ENCODE assay signal across 7 mouse cellular contexts in the genomic region with DNA sequence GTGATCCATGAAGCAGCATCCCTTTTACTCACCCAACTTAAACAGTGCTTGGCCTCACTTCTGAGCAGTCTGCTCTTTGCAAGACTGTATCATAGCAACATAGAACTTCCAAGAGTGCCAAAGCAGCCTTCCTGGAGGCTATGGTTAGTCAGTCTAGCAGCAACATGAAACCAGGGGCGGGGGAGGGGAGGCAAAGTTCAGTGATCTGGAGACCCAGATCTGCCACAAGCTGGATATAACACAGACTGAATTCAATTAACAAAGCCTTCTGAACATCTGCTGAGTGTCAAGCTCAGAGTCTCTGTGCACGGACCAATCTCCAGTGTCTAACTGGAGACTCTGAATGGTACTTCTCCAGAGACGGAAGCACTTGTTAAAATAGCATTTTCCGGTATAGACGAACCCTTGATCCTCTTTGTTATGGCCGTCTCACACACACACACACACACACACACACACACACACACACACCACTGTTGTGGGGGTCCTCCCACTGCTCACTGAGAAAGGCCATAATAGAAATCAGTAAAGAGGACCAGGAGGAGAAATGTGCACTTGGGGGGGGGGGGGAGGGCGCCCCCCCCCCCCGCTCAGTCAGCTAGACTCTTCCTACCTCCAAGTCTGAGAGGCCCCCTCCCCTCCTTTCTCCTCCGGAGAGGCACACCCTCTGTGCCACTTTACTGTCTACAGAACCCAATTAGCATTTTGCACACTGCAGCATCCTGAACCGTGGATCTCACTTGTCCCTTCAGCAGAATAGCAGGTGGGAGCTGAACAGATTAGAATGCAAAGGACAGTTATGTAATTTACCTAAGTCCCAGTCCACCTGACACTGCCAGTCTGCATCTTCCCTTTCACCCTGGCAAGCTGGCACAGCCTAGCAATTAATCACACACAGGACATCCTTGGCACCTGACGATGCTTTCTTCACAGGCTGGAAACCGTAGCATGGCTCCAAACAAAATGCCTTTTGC.
DNase-seq lines count a peak whose midpoint lies in the region; ATAC-seq and TF ChIP-seq lines count a peak whose summit lies in the region.

No protein-coding gene starts in this region.

- peak; percentile 92 for ATAC-seq in embryonic facial prominence, embryonic 14.5 days (ENCODE audit: low read depth)
- peak; percentile 90 for ATAC-seq in kidney, postnatal 0 days (replicated peaks; ENCODE audit: low FRiP score, low read depth)
- peak; percentile 77 for ATAC-seq in neural tube, embryonic 14.5 days (ENCODE audit: low read depth)
- no peak for ATAC-seq in erythroblast, adult 5-6 weeks (replicated peaks; ENCODE audit: low FRiP score, poor library complexity, severe bottlenecking)

- peaks cover 15% of the 10 kb centered on the region for H3K4me1 ChIP-seq in embryonic facial prominence, embryonic 14.5 days (ENCODE audit: control insufficient read depth, insufficient read depth, low read length)
- no peaks in the 10 kb centered on the region for H3K4me1 ChIP-seq in kidney, postnatal 0 days (replicated peaks; ENCODE audit: insufficient read depth, low read length)
- H3K4me1 ChIP-seq in neural tube, embryonic 14.5 days (ENCODE audit: control insufficient read depth, insufficient read depth, low read length) = no peaks in the 10 kb centered on the region

- WGBS in embryonic facial prominence, embryonic 14.5 days = 22% methylated on average over 9 of the region's 12 CpGs
- 22% methylated on average over 10 of the region's 12 CpGs for WGBS in kidney, postnatal 0 days
- WGBS in neural tube, embryonic 14.5 days = 37% methylated on average over 9 of the region's 12 CpGs

- DNase-seq in 3T3-L1 (ENCODE audit: low read depth, low spot score) = peak; percentile 81
- DNase-seq in NIH3T3 (ENCODE audit: low read depth) = peak; percentile 67
- peak; percentile 91 for DNase-seq in embryonic facial prominence, embryonic 14.5 days (ENCODE audit: low spot score)
- peak; percentile 78 for DNase-seq in kidney, postnatal 0 days (ENCODE audit: low spot score)
- DNase-seq in adrenal gland, postnatal 25 days = no peak

- no peaks in the 10 kb centered on the region for H3K9me3 ChIP-seq in embryonic facial prominence, embryonic 14.5 days (ENCODE audit: control insufficient read depth, low read length)
- no peaks in the 10 kb centered on the region for H3K9me3 ChIP-seq in kidney, postnatal 0 days (replicated peaks; ENCODE audit: low read length)
- H3K9me3 ChIP-seq in neural tube, embryonic 14.5 days (ENCODE audit: control insufficient read depth, low read length) = no peaks in the 10 kb centered on the region

- H3K4me3 ChIP-seq in embryonic facial prominence, embryonic 14.5 days (ENCODE audit: low read depth, low read length) = no peak overlapping the region
- H3K4me3 ChIP-seq in kidney, postnatal 0 days (replicated peaks; ENCODE audit: low read depth, low read length) = no peak overlapping the region
- no peak overlapping the region for H3K4me3 ChIP-seq in neural tube, embryonic 14.5 days (ENCODE audit: low read depth, low read length)

- no peak overlapping the region for H3K9ac ChIP-seq in embryonic facial prominence, embryonic 14.5 days (ENCODE audit: low read depth, low read length)
- no peak overlapping the region for H3K9ac ChIP-seq in kidney, postnatal 0 days (ENCODE audit: low read depth, low read length)
- H3K9ac ChIP-seq in neural tube, embryonic 14.5 days (replicated peaks; ENCODE audit: low read depth, low read length) = no peak overlapping the region

- no peak for TF ChIP-seq CTCF in kidney, postnatal 0 days (IDR thresholded peaks at IDR 0.05; ENCODE audit: low read depth)

- no peak overlapping the region for H3K4me2 ChIP-seq in embryonic facial prominence, embryonic 14.5 days (ENCODE audit: low read depth, low read length)
- no peak overlapping the region for H3K4me2 ChIP-seq in kidney, postnatal 0 days (ENCODE audit: low read length)
- H3K4me2 ChIP-seq in neural tube, embryonic 14.5 days (ENCODE audit: low read depth, low read length) = no peak overlapping the region

- H3K27me3 ChIP-seq in embryonic facial prominence, embryonic 14.5 days (replicated peaks; ENCODE audit: control insufficient read depth, insufficient read depth, low read length) = no peaks in the 10 kb centered on the region
- no peaks in the 10 kb centered on the region for H3K27me3 ChIP-seq in kidney, postnatal 0 days (ENCODE audit: insufficient read depth, low read length)
- H3K27me3 ChIP-seq in neural tube, embryonic 14.5 days (ENCODE audit: control insufficient read depth, insufficient read depth, low read length) = no peaks in the 10 kb centered on the region

- H3K27ac ChIP-seq in embryonic facial prominence, embryonic 14.5 days (replicated peaks; ENCODE audit: low read depth, low read length) = no peak overlapping the region
- no peak overlapping the region for H3K27ac ChIP-seq in kidney, postnatal 0 days
- H3K27ac ChIP-seq in neural tube, embryonic 14.5 days (ENCODE audit: low read depth, low read length) = no peak overlapping the region

- no peaks in the 10 kb centered on the region for H3K36me3 ChIP-seq in embryonic facial prominence, embryonic 14.5 days (ENCODE audit: control insufficient read depth, insufficient read depth, low read length)
- H3K36me3 ChIP-seq in kidney, postnatal 0 days (ENCODE audit: insufficient read depth, low read length) = no peaks in the 10 kb centered on the region
- no peaks in the 10 kb centered on the region for H3K36me3 ChIP-seq in neural tube, embryonic 14.5 days (ENCODE audit: control insufficient read depth, insufficient read depth, low read length)
